In the genomic region with DNA sequence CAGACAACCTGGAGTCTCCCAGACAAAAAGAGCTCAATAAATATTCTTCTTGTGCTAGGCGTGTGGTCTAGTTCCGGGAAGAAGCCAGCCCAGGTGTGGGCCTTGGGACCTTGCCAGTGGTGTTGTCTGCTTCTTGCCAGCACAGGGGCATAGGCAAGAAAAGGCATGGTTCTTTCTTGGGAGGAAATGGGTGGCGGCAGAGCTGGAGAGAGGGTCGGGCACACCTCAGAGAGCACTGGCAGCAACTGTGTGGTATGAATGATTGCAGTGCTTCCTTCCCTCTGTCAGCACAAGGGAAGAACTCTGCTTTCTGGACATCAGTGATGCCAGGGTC, we compare ENCODE assay signal across 9 mouse cellular contexts.
DNase-seq lines count a peak whose midpoint lies in the region; ATAC-seq lines count a peak whose summit lies in the region.
"Had no signal": no experiment of that assay in that cellular context is flagged by ENCODE, and none has a peak within 500 bp of the region (broad histone marks: within the 10 kb centered on the region; RNA-seq: fewer than 3 reads in every experiment).

No protein-coding gene starts in this region.

- 31% methylated on average over 4 of the region's 4 CpGs for WGBS in embryonic facial prominence, embryonic 14.5 days
- WGBS in hindbrain, embryonic 16.5 days = 22% methylated on average over 4 of the region's 4 CpGs
- WGBS in neural tube, embryonic 13.5 days = 21% methylated on average over 4 of the region's 4 CpGs

- no peaks in the 10 kb centered on the region for H3K9me3 ChIP-seq in embryonic facial prominence, embryonic 14.5 days (ENCODE audit: control insufficient read depth, low read length)
- no peaks in the 10 kb centered on the region for H3K9me3 ChIP-seq in hindbrain, embryonic 16.5 days (ENCODE audit: control insufficient read depth, low read length)
- H3K9me3 ChIP-seq in neural tube, embryonic 13.5 days = no peaks in the 10 kb centered on the region

- H3K4me3 ChIP-seq in embryonic facial prominence, embryonic 14.5 days (ENCODE audit: low read depth, low read length) = no peak overlapping the region
- no peak overlapping the region for H3K4me3 ChIP-seq in hindbrain, embryonic 16.5 days (ENCODE audit: low read length)
- no peak overlapping the region for H3K4me3 ChIP-seq in neural tube, embryonic 13.5 days

- H3K27ac ChIP-seq in embryonic facial prominence, embryonic 14.5 days (replicated peaks; ENCODE audit: low read depth, low read length) = peak overlapping the region; percentile 84
- peak overlapping the region; percentile 87 for H3K27ac ChIP-seq in hindbrain, embryonic 16.5 days (ENCODE audit: low read depth, low read length)
- peak overlapping the region; percentile 99 for H3K27ac ChIP-seq in neural tube, embryonic 13.5 days (replicated peaks)

- no peaks in the 10 kb centered on the region for H3K36me3 ChIP-seq in embryonic facial prominence, embryonic 14.5 days (ENCODE audit: control insufficient read depth, insufficient read depth, low read length)
- no peaks in the 10 kb centered on the region for H3K36me3 ChIP-seq in hindbrain, embryonic 16.5 days (ENCODE audit: control insufficient read depth, insufficient read depth, low read length)
- H3K36me3 ChIP-seq in neural tube, embryonic 13.5 days = no peaks in the 10 kb centered on the region

- 0 out of 2 replicates have a peak overlapping the region, but pooled peaks have one; percentile 9 for H3K9ac ChIP-seq in embryonic facial prominence, embryonic 14.5 days (ENCODE audit: low read depth, low read length)
- H3K9ac ChIP-seq in hindbrain, embryonic 16.5 days (ENCODE audit: low read depth, low read length) = peak overlapping the region; percentile 29
- H3K9ac ChIP-seq in neural tube, embryonic 13.5 days = peak overlapping the region; percentile 63

- peak; percentile 51 for DNase-seq in kidney, postnatal 10 days
- no peak for DNase-seq in kidney, adult 8-10 months
- no peak for DNase-seq in embryonic facial prominence, embryonic 14.5 days (ENCODE audit: low spot score)
- DNase-seq in cerebellum, adult 11-12 months = no peak
- no peak for DNase-seq in cerebellum, adult 9-10 months
- no peak for DNase-seq in spleen, adult 12 weeks (ENCODE audit: low spot score)
- DNase-seq: adrenal gland, adult 2 months had no signal

- H3K4me2 ChIP-seq in embryonic facial prominence, embryonic 14.5 days (ENCODE audit: low read depth, low read length) = no peak overlapping the region
- H3K4me2 ChIP-seq in hindbrain, embryonic 16.5 days (ENCODE audit: low read length) = peak overlapping the region; percentile 32
- H3K4me2 ChIP-seq in neural tube, embryonic 13.5 days = peak overlapping the region; percentile 46

- H3K4me1 ChIP-seq in embryonic facial prominence, embryonic 14.5 days (ENCODE audit: control insufficient read depth, insufficient read depth, low read length) = peaks cover 65% of the 10 kb centered on the region
- peaks cover 72% of the 10 kb centered on the region for H3K4me1 ChIP-seq in hindbrain, embryonic 16.5 days (ENCODE audit: control insufficient read depth, insufficient read depth, low read depth, low read length)
- H3K4me1 ChIP-seq in neural tube, embryonic 13.5 days (replicated peaks) = peaks cover 90% of the 10 kb centered on the region

- no peak for ATAC-seq in embryonic facial prominence, embryonic 14.5 days (ENCODE audit: low read depth)
- 0 out of 2 replicates have a peak, but pooled peaks have one; percentile 2 for ATAC-seq in hindbrain, embryonic 16.5 days
- ATAC-seq in neural tube, embryonic 13.5 days (ENCODE audit: low read depth) = no peak

- no peaks in the 10 kb centered on the region for H3K27me3 ChIP-seq in embryonic facial prominence, embryonic 14.5 days (replicated peaks; ENCODE audit: control insufficient read depth, insufficient read depth, low read length)
- H3K27me3 ChIP-seq in hindbrain, embryonic 16.5 days (replicated peaks; ENCODE audit: control insufficient read depth, insufficient read depth, low read length) = no peaks in the 10 kb centered on the region
- H3K27me3 ChIP-seq in neural tube, embryonic 13.5 days = no peaks in the 10 kb centered on the region

Comparison
In these comparisons a context has a peak if more than half of its experiments do, and no peak if none do; other contexts are left out.
1. H3K9ac ChIP-seq: peak in every context shown above with its lines; median percentile 63 in neural tube, embryonic 13.5 days; 29 in hindbrain, embryonic 16.5 days; 9 in embryonic facial prominence, embryonic 14.5 days.